Mouse (Mus musculus) embryo, embryonic 9.5 days (tissue): ENCODE data around the gene Mrpl18.
A peak's percentile ranks its signal among the peaks of the same experiment; 100 is the strongest.
"Not testable (repeated sequence)": the region's sequence is repeated elsewhere in the genome, so short reads cannot be mapped to it uniquely, and the experiment has no call there.

ENCODE experiments used
- DNase-seq: peaks from one replicate; pipeline ENCODE4 v3.0.0-alpha.2; 2017; ENCODE audit errors: extremely low spot score

Mrpl18 gene

GRCm38 (mm10) chr17:12915881-12916583, at the start of gene Mrpl18:
TSS of gene Mrpl18 (minus strand) at chr17:12916345.
- DNase-seq = peak; percentile 99

- no peak for DNase-seq
These were observed 47.3 kb upstream of the Mrpl18 start for GRCm38 (mm10) chr17:12963476-12963875.

- DNase-seq = peak; percentile 93
These were observed 44.3 kb upstream of the Mrpl18 start, which contains the start of gene Acat2 for GRCm38 (mm10) chr17:12960331-12960873. TSS of gene Acat2 (minus strand) at chr17:12960747.

- not testable (repeated sequence) for DNase-seq
These were observed 43.2 kb upstream of the Mrpl18 start for GRCm38 (mm10) chr17:12959377-12959776.

GRCm38 (mm10) chr17:12956664-12957063, 40.5 kb upstream of the Mrpl18 start:
- no peak for DNase-seq

- no peak for DNase-seq
These were observed 33.5 kb upstream of the Mrpl18 start for GRCm38 (mm10) chr17:12949669-12950068.

GRCm38 (mm10) chr17:12942459-12943162, 26.5 kb upstream of the Mrpl18 start:
- DNase-seq = no peak

GRCm38 (mm10) chr17:12941543-12942260, 25.6 kb upstream of the Mrpl18 start:
- no peak for DNase-seq

- peak; percentile 24 for DNase-seq
These were observed 24.1 kb upstream of the Mrpl18 start, which contains the start of gene Acat3 for GRCm38 (mm10) chr17:12940151-12940805. TSS of gene Acat3 (minus strand) at chr17:12940600.

GRCm38 (mm10) chr17:12939377-12940148, 23.4 kb upstream of the Mrpl18 start:
- not testable (repeated sequence) for DNase-seq

- no peak for DNase-seq
These were observed 21.9 kb upstream of the Mrpl18 start for GRCm38 (mm10) chr17:12938077-12938476.

GRCm38 (mm10) chr17:12937412-12937970, 21.3 kb upstream of the Mrpl18 start:
- DNase-seq = no peak

- DNase-seq = no peak
These were observed 19.6 kb upstream of the Mrpl18 start for GRCm38 (mm10) chr17:12935719-12936118.

GRCm38 (mm10) chr17:12931576-12931975, 15.4 kb upstream of the Mrpl18 start:
- not testable (repeated sequence) for DNase-seq

GRCm38 (mm10) chr17:12925703-12926180, 9.6 kb upstream of the Mrpl18 start:
- no peak for DNase-seq

- DNase-seq = no peak
These were observed 8.9 kb upstream of the Mrpl18 start for GRCm38 (mm10) chr17:12925001-12925400.

- no peak for DNase-seq
These were observed 4.9 kb upstream of the Mrpl18 start for GRCm38 (mm10) chr17:12921073-12921472.

- DNase-seq = no peak
These were observed 639 bp upstream of the Mrpl18 start for GRCm38 (mm10) chr17:12916588-12917380.

GRCm38 (mm10) chr17:12915488-12915880, 661 bp downstream of the Mrpl18 start, which contains the start of gene Tcp1:
TSS of gene Tcp1 (plus strand) at chr17:12915701.
- DNase-seq = no peak
